Mouse (Mus musculus) midbrain, embryonic 12.5 days (tissue): Measurements from ENCODE around the gene Stx6. TPM values are rescaled to one million over a fixed set of nuclear protein-coding genes. Genes with fewer than 3 reads are reported as not detected.

Experiments used
- ATAC-seq: fragments of 200-750 bp; cut with Nextera tagmentation; 2 replicates; pipeline ENCODE4 v1.8.0; 2017; ENCODE audit warnings: low read depth, moderate TSS enrichment, moderate library complexity; ENCODE audit not compliant: low FRiP score
- H3K27ac ChIP-seq: fragments of 300-500 bp; sonication (generic); replicated peaks from 2 replicates; pipeline ENCODE4 v1.5.1; 2016; ENCODE audit warnings: mild to moderate bottlenecking
- H3K27me3 ChIP-seq: fragments of 300-500 bp; sonication (generic); 2 replicates; pipeline ENCODE4 v1.6.1; 2016; ENCODE audit warnings: mild to moderate bottlenecking
- H3K36me3 ChIP-seq: fragments of 300-500 bp; sonication (generic); 2 replicates; pipeline ENCODE4 v1.6.1; 2016
- H3K4me1 ChIP-seq: fragments of 300-500 bp; sonication (generic); 2 replicates; pipeline ENCODE4 v1.6.1; 2016
- H3K4me2 ChIP-seq: fragments of 300-500 bp; sonication (generic); replicated peaks from 2 replicates; pipeline ENCODE4 v1.6.1; 2016; ENCODE audit warnings: mild to moderate bottlenecking, moderate library complexity
- H3K4me3 ChIP-seq: fragments of 300-500 bp; sonication (generic); 2 replicates; pipeline ENCODE4 v1.5.1; 2016; ENCODE audit warnings: mild to moderate bottlenecking
- H3K9ac ChIP-seq: fragments of 300-500 bp; sonication (generic); replicated peaks from 2 replicates; pipeline ENCODE4 v1.6.1; 2016; ENCODE audit warnings: mild to moderate bottlenecking, moderate library complexity
- H3K9me3 ChIP-seq: fragments of 300-500 bp; sonication (generic); 2 replicates; pipeline ENCODE4 v1.6.1; 2016; ENCODE audit warnings: mild to moderate bottlenecking
- WGBS: fragments of 180-500 bp; shearing (Covaris S2); methylation state at CpG from one replicate; pipeline ENCODE4 v1.1.7; 2016; 5-methylcytosine and 5-hydroxymethylcytosine counted together
- polyA plus RNA-seq: library from polyadenylated mRNA; unstranded; fragments of >200 nt; fragmentation: Nextera tagmentation; extraction: Ambion mirVana; gene quantifications from 2 replicates; pipeline ENCODE4 v1.2.1, GENCODE M21; 2016

Gene Stx6
- polyA plus RNA-seq, 1 experiment from 2014 or later, result 122 TPM

DNA sequence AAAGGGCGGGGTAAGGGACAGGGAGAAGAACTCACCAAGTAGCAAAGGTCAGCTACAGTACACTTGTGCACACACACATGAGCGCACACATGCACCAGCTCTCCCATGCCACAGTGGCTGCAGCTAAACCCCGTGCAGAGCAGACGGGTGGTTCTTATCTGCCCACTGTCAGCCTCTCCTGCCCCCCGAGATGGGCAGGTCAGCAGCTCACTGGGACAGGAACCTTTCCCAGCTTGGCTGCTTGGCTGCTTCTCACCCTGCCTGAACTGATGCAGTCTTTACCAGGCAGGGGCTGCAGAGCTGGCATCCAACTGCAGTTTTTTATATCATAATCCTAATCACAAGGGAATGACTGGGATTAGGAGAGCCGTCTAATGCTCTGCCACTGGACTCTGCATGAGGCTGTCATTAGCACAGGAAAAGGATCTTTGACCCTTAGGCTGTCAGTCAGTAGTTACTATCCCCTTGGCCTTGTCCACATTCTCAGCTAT lies 94.2 kb downstream of the Stx6 start:
- Histone ChIP-seq H3K4me2 (no peak overlapping the region), H3K9ac (no peak overlapping the region), H3K27me3 (no peaks in the 10 kb centered on the region), H3K9me3 (no peaks in the 10 kb centered on the region), H3K4me3 (no peak overlapping the region), H3K27ac (no peak overlapping the region), H3K4me1 (peaks cover 4% of the 10 kb centered on the region; the same call in 1 of the 2 replicates), H3K36me3 (no peaks in the 10 kb centered on the region)
- WGBS, result 47% methylated on average over 6 of the region's 6 CpGs
- ATAC-seq, result no peak

DNA sequence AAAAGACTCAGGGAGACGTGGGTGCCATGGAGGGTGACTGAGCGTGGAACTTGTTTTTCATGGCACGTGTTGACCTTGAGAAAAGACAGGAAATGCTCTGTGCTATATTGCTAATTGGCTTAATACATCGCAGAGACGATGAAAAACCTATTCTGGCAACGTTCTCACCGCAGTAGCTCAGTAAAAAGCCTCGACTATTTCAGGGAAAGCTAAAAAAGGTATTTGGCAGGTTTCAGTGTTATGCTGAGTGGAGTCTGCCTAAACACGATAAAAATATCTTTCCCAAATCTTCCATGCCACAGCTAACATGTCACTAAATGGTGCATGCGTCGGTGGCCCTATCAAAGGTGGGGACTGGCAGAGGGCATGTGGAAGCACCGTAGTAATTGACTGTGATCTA lies 94.6 kb downstream of the Stx6 start:
- no peak overlapping the region for H3K4me3 ChIP-seq
- no peak for ATAC-seq
- no peaks in the 10 kb centered on the region for H3K9me3 ChIP-seq
- no peak overlapping the region for H3K4me2 ChIP-seq
- H3K36me3 ChIP-seq, result no peaks in the 10 kb centered on the region
- no peak overlapping the region for H3K9ac ChIP-seq
- H3K27ac ChIP-seq, result 0 out of 2 replicates have a peak overlapping the region, but pooled peaks have one; percentile 6
- no peaks in the 10 kb centered on the region for H3K27me3 ChIP-seq
- peaks cover 4% of the 10 kb centered on the region; the same call in 1 of the 2 replicates for H3K4me1 ChIP-seq
- 76% methylated on average over 12 of the region's 12 CpGs for WGBS

DNA sequence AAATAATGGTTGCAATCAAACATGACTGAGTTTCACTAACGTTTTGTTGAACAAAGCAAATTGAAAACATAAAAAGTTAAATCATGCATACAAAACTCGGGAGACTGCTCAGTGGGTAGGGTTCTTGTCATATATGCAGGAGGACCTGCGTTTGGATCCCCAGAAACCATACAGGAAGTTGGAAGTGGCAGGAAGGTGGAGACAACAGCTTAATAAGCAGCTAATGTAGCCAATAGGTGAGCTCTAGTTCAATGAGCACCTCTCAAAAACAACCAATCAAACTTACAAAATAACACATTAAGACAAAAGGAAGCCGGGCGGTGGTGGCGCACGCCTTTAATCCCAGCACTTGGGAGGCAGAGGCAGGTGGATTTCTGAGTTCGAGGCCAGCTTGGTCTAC lies 95.8 kb downstream of the Stx6 start:
- Histone ChIP-seq H3K4me2 (no peak overlapping the region), H3K9ac (no peak overlapping the region), H3K27ac (no peak overlapping the region), H3K9me3 (no peaks in the 10 kb centered on the region), H3K4me3 (no peak overlapping the region), H3K27me3 (no peaks in the 10 kb centered on the region), H3K4me1 (peaks cover 4% of the 10 kb centered on the region; the same call in 1 of the 2 replicates), H3K36me3 (no peaks in the 10 kb centered on the region)
- 84% methylated on average over 8 of the region's 8 CpGs for WGBS
- no peak for ATAC-seq

Other genes with a start within 250 kb of the Stx6 start
- 12.8 and 14.6 TPM in 2 replicates for gene Ier5, start 59.1 kb upstream of the Stx6 start, polyA plus RNA-seq
- 0.46 and 0.54 TPM in 2 replicates for gene Mr1, start 11.9 kb upstream of the Stx6 start, polyA plus RNA-seq
- 5.6 and 6.8 TPM in 2 replicates for gene BC034090, start 85.7 kb downstream of the Stx6 start, polyA plus RNA-seq